Mouse (Mus musculus): ENCODE measurements at regions not wholly inside any gene's neighbourhood (a gene's known extent, or its start where the extent isn't known, plus 50 kb on each side); places are given as distances from the start of the nearest gene placed in this dataset.
A peak's percentile ranks its signal among the peaks of the same experiment; 100 is the strongest.

DNA sequence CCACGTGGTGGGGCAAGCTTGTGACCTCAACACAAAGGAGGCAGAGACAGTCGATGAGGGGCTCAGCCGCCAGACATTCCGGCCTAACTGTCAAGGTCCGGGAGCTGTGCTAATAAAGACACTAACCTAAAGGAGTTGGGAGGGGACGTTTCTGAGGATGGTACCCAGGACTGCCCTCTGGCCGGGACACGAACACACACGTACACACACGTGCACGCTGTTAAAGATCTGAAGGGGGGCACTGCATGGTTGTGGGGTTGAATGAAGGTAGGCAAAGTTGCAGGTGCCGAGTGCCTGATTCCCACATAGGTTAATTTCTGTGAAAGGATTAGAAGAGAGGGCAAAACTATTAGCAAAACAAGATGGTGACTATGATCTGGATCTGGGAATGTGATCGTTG, 65.4 kb upstream of the Mitf start:
- Histone ChIP-seq H3K4me1 (replicated peaks) (peaks cover 19% of the 10 kb centered on the region), H3K36me3 (no peaks in the 10 kb centered on the region), H3K27ac (no peak overlapping the region), H3K4me2 (replicated peaks) (no peak overlapping the region), H3K27me3 (peaks cover 6% of the 10 kb centered on the region), H3K9ac (replicated peaks) (no peak overlapping the region), H3K9me3 (0 out of 2 replicates have a peak, but pooled peaks cover 4% of the 10 kb centered on the region), H3K4me3 (replicated peaks) (no peak overlapping the region)
- WGBS: 38% methylated on average over 13 of the region's 13 CpGs
- 0 out of 2 replicates have a peak, but pooled peaks have one; percentile 41 for ATAC-seq

DNA sequence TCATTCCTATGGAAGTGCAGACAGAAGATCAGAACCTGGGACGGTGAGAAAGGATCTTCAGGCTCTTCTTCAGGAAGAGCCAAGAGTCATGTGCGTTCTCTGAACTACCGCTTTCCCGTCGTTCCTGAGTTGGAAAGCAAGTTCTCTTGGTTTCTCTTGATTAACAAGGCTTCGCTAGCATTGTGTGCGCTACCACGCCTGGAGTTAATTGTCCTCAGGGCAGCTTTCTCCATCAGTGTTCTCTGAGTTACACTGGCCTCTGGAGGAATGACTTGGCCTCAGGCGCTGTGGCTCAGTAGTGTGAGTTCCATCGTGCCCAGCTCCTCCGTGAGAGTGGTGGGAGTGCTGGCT, 66.0 kb upstream of the Mitf start:
- peak; percentile 58; the same call in 1 of the 2 replicates for ATAC-seq

DNA sequence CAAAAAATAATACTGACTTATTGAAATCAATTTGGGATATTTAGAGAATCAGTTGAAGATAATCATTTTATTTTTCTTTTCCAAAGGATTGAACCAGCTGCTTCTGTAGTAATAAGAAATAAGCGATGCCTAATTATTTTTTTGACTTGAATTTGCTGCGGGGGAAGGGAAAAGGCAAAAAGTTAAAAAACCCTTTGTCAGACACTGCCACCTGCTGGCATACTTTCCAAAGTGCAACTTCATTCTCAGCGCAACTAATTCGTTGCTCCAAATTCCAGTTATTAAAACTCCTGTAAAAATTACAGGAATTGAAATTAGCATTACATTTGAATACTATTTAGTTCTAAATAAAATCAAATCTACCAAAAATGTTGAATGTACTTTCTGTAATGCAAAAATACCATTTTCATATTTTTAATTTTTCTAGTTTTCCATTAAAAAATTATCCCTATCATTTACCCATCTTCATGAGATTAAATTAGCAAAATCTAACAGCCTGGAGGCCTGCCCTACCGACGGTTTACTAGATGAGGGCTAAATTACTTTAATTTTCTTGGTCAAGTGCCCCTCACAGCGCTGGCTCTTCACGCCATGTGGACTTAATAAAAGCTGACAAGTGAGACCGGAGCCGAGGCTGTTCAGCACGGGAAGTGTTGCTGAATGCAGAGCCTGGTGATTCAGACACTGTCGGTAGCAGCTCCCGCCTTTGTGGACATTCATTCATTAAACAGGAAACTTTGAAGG, 66.6 kb upstream of the Mitf start:
- no peaks in the 10 kb centered on the region for H3K9me3 ChIP-seq
- WGBS: 8% methylated on average over 13 of the region's 13 CpGs
- no peak overlapping the region for H3K4me3 ChIP-seq (replicated peaks)
- no peak overlapping the region for H3K27ac ChIP-seq
- H3K9ac ChIP-seq (replicated peaks): no peak overlapping the region
- peaks cover 19% of the 10 kb centered on the region for H3K4me1 ChIP-seq (replicated peaks)
- H3K4me2 ChIP-seq (replicated peaks): peak overlapping the region; percentile 31; the same call in 1 of the 2 replicates
- peak; percentile 34 for ATAC-seq
- H3K36me3 ChIP-seq: no peaks in the 10 kb centered on the region
- H3K27me3 ChIP-seq: peaks cover 9% of the 10 kb centered on the region

More for the DNA sequence above, 66.0 kb upstream of the Mitf start:
- H3K4me1 ChIP-seq (replicated peaks): peaks cover 19% of the 10 kb centered on the region
- 0 out of 2 replicates have a peak, but pooled peaks cover 1% of the 10 kb centered on the region for H3K9me3 ChIP-seq
- H3K4me2 ChIP-seq (replicated peaks): peak overlapping the region; percentile 31; the same call in 1 of the 2 replicates
- H3K36me3 ChIP-seq: no peaks in the 10 kb centered on the region
- H3K27ac ChIP-seq: no peak overlapping the region
- no peak overlapping the region for H3K9ac ChIP-seq (replicated peaks)
- no peak overlapping the region for H3K4me3 ChIP-seq (replicated peaks)
- H3K27me3 ChIP-seq: peaks cover 6% of the 10 kb centered on the region
- WGBS: 42% methylated on average over 11 of the region's 11 CpGs

DNA sequence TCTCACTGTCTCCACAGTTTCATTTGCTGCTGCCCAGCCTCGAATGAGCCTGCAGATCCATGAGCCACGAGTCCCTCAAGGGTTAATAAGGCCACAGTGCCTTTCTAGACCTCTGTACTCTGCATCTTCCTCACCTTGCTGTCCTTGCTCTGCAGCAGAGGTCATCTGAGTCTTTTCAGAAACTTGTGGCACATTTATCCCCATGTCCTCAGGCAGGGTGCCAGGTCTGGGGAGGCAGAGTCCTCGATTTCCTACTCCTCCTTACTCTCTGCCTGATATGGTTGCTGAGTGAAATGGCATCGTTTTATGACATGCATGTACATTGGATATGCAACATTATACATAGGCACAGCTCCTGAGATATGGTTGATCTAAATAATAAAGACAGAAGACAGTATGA, 68.0 kb upstream of the Mitf start:
- peaks cover 13% of the 10 kb centered on the region for H3K27me3 ChIP-seq
- WGBS: 74% methylated on average over 4 of the region's 4 CpGs
- H3K27ac ChIP-seq: no peak overlapping the region

DNA sequence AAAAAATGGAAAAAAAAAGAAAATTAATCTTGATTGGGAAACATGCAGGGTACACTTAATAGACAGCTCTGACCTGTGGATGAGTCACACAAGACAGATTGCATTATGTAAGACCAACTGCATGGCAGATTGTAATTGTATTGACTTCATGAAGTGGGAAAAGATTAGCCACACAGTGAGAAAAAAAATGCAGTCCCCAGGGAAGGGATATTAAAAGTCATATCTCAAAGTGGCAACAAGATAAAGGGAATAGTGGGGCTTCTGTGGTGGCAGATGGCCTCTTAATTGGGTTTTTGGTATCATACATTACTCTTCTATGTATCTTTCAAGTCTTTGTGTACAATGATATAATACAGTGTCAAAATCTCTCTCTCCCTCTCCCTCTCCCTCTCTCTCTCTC, 76.0 kb upstream of the Mitf start:
- ATAC-seq: no peak
- Histone ChIP-seq H3K9me3 (no peaks in the 10 kb centered on the region), H3K27me3 (peaks cover 6% of the 10 kb centered on the region; the same call in 1 of the 2 replicates), H3K36me3 (no peaks in the 10 kb centered on the region), H3K4me3 (replicated peaks) (no peak overlapping the region), H3K27ac (no peak overlapping the region), H3K9ac (replicated peaks) (no peak overlapping the region), H3K4me1 (replicated peaks) (peaks cover 6% of the 10 kb centered on the region), H3K4me2 (replicated peaks) (no peak overlapping the region)

More for the DNA sequence above, 68.0 kb upstream of the Mitf start:
- peaks cover 14% of the 10 kb centered on the region for H3K4me1 ChIP-seq (replicated peaks)
- no peaks in the 10 kb centered on the region for H3K9me3 ChIP-seq
- H3K9ac ChIP-seq (replicated peaks): no peak overlapping the region
- ATAC-seq: no peak
- H3K4me3 ChIP-seq (replicated peaks): no peak overlapping the region
- no peak overlapping the region for H3K4me2 ChIP-seq (replicated peaks)
- no peaks in the 10 kb centered on the region for H3K36me3 ChIP-seq

DNA sequence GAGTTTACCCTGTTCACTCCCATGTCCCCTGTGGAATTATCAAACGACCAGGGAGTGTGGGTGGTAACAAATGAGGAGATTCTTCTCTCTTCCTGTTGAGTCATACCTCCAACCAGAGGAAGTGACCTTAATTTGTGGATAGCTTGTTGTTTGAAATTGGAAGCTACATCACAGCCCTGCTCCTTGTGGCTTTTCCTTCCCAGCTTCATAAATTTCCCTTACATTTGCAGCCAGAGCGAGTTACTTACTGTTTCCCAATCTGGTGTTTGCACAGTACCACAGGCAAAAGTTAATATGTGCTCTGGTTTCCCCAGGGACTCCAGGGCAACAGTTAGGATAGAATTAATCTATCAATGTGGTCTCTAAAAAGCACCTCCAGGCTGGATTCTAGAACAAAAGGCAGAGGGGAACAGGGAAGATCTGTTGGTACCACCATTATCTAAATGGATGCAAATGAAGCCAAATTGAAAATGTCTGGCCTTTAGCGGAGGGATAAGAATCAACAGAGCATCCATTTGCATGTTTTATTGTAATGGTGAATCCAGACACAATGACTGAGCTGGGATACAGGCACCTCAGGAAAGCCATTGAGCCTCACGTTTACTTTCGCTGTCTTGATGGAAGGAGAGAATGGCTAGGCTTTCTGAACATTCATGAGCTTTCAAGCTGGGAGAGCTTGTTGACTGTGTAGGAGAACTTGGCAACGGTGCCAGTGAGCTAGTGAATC, 88.5 kb upstream of the Mitf start:
- Histone ChIP-seq H3K4me3 (replicated peaks) (no peak overlapping the region), H3K27ac (no peak overlapping the region), H3K9me3 (0 out of 2 replicates have a peak, but pooled peaks cover 6% of the 10 kb centered on the region), H3K4me1 (replicated peaks) (no peaks in the 10 kb centered on the region; the same call in 1 of the 2 replicates), H3K9ac (replicated peaks) (no peak overlapping the region), H3K4me2 (replicated peaks) (no peak overlapping the region), H3K27me3 (no peaks in the 10 kb centered on the region), H3K36me3 (no peaks in the 10 kb centered on the region)
- WGBS: 33% methylated on average over 6 of the region's 6 CpGs
- no peak for ATAC-seq

DNA sequence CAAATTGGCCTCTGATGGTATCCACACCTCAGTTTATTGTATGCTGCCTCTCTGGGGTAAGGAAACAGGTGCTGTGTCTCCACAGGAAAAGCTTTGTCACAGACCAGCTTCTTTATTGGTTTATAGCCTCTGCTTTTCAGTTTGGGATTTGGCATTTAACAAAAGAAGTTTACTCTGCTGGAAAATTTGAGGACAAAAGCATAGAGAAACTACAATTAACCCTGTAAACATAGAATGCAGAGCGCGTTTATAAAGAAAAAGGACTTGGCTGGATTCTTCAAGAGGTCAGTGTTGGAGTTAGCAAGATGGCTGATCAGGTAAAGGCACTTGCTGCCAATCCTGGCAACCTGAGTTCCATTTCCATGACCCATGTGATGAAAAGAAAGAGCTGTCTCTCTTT, 90.1 kb upstream of the Frmd4b start:
- Histone ChIP-seq H3K4me2 (replicated peaks) (no peak overlapping the region), H3K27me3 (peaks cover 7% of the 10 kb centered on the region), H3K9me3 (0 out of 2 replicates have a peak, but pooled peaks cover 4% of the 10 kb centered on the region), H3K27ac (no peak overlapping the region), H3K9ac (replicated peaks) (no peak overlapping the region), H3K4me1 (replicated peaks) (no peaks in the 10 kb centered on the region), H3K36me3 (no peaks in the 10 kb centered on the region), H3K4me3 (replicated peaks) (no peak overlapping the region)
- no peak for ATAC-seq
- 37% methylated on average over 2 of the region's 2 CpGs for WGBS

DNA sequence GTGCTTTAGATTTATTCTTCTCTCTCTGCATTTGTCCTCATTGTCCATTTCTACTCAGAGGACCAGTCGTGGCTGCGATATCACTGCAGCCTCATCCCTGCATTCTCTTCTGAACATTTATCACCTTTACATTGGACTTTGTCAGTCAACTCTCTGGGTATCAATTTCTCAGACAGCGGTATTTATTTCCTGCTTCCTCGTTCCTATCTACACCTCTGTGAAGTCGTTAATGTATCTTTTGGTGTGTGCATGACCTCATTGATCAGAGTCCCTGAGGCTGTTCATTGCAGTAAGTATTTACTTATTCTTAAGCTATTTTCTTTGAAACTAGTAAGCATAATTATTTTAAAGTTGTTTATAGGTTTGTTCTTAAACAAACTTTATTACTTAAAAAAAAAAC, 87.0 kb upstream of the Frmd4b start:
- Histone ChIP-seq H3K36me3 (no peaks in the 10 kb centered on the region), H3K9me3 (0 out of 2 replicates have a peak, but pooled peaks cover 4% of the 10 kb centered on the region), H3K4me3 (replicated peaks) (no peak overlapping the region), H3K4me1 (replicated peaks) (peaks cover 9% of the 10 kb centered on the region), H3K4me2 (replicated peaks) (no peak overlapping the region), H3K27ac (no peak overlapping the region), H3K9ac (replicated peaks) (no peak overlapping the region), H3K27me3 (peaks cover 13% of the 10 kb centered on the region)
- no peak for ATAC-seq
- WGBS: 88% methylated on average over 5 of the region's 5 CpGs

DNA sequence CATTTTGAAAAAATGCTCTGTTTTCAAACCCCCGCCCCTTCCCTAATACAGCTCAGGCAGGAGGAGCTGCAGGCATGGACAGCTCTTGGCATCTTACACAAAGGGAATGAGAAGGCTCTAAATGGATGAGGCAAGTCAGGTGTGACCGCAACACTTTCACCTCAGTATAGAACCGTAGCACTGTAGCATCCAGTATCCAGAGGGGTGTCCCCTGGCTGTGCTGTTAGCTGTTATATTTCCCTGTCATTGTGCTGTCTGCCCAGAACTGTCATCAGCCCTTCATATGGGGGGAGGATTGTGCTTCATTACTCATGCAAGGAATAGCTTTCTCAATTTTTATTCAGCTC, 82.4 kb upstream of the Frmd4b start:
- no peak overlapping the region for H3K9ac ChIP-seq (replicated peaks)
- ATAC-seq: 0 out of 2 replicates have a peak, but pooled peaks have one; percentile 30
- H3K27me3 ChIP-seq: peaks cover 23% of the 10 kb centered on the region
- H3K4me1 ChIP-seq (replicated peaks): peaks cover 18% of the 10 kb centered on the region
- no peak overlapping the region for H3K27ac ChIP-seq
- H3K9me3 ChIP-seq: no peaks in the 10 kb centered on the region
- WGBS: 68% methylated on average over 3 of the region's 3 CpGs
- H3K4me3 ChIP-seq (replicated peaks): no peak overlapping the region
- H3K4me2 ChIP-seq (replicated peaks): no peak overlapping the region
- H3K36me3 ChIP-seq: no peaks in the 10 kb centered on the region

DNA sequence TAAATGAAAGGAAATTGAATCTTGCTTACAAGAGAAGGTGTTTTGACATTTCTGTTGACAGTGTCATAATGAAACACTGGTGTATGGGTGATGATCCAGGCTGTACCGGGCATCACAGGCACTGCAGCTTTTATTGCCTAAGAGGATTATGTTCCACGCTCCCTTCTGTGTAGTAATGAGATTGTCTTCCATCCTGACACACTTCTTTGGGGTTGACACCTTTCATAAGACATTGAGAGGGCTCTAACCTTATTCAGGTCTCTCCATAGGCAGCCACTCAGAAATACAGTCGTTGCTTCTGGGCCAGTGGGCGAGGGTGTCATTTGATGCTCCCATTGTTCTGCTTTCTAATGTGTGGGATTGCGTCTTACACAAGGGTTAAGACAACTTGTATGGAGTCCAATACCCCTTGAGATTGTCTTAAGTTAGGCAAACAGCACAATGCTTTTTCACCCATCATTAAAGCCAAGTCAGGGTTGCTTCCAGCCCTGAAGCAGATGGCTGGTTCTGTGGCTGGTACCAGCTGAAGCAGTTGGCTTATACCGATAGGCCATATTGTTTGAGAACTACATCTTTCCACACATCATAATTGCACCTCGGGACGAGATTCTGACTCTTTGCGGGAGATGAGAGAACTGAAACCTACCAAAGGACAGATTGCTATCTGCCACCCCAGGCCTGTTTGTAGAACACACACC, 81.9 kb upstream of the Frmd4b start:
- Histone ChIP-seq H3K27me3 (peaks cover 23% of the 10 kb centered on the region), H3K4me2 (replicated peaks) (no peak overlapping the region), H3K27ac (no peak overlapping the region), H3K9ac (replicated peaks) (no peak overlapping the region), H3K9me3 (no peaks in the 10 kb centered on the region), H3K4me1 (replicated peaks) (peaks cover 18% of the 10 kb centered on the region), H3K4me3 (replicated peaks) (no peak overlapping the region), H3K36me3 (no peaks in the 10 kb centered on the region)
- ATAC-seq: peak; percentile 34; the same call in 1 of the 2 replicates
- 43% methylated on average over 9 of the region's 9 CpGs for WGBS

DNA sequence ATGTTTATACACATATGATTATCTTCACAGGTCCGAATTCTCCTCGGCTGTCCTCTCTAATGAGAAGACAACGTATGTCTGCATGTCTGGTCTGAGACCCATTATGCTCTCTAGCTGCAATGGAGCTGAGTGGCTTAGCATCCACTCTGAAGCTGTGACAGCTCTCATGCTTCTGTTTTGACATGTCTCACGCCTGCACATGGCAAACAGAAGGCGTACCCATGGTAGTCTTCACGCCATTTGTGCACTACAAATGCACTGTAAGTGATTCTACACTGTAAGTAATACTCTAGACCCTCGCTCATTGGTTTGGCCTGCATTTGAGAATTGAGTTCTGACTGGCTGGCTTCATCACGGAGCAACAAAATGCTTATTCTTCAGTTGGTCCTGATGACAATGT, 75.9 kb upstream of the Frmd4b start:
- Histone ChIP-seq H3K27me3 (peaks cover 15% of the 10 kb centered on the region), H3K4me3 (replicated peaks) (no peak overlapping the region), H3K4me1 (replicated peaks) (no peaks in the 10 kb centered on the region), H3K9me3 (no peaks in the 10 kb centered on the region), H3K36me3 (no peaks in the 10 kb centered on the region), H3K4me2 (replicated peaks) (no peak overlapping the region), H3K27ac (no peak overlapping the region), H3K9ac (replicated peaks) (no peak overlapping the region)
- ATAC-seq: no peak
- 93% methylated on average over 8 of the region's 8 CpGs for WGBS

DNA sequence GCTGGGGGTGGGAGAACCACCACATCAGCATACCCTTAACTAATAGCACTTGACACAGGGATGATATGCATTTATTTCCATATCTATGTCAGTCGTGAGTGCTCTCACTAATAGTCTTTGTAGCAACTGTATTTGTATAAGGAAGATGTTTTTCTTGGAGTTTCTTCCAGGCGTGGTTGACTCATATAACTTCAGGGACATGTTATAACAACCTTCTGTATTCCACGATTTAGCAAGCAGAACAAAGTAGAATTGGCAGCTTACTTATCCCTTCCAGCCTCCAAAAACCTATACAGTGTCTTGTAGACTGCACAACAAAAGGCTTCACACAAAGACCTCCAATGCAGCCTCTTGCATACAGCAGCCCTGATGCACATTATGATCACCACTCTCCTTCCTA, 73.8 kb upstream of the Frmd4b start:
- no peaks in the 10 kb centered on the region for H3K4me1 ChIP-seq (replicated peaks)
- no peak overlapping the region for H3K4me3 ChIP-seq (replicated peaks)
- H3K36me3 ChIP-seq: no peaks in the 10 kb centered on the region
- no peak for ATAC-seq
- 82% methylated on average over 3 of the region's 3 CpGs for WGBS
- H3K4me2 ChIP-seq (replicated peaks): no peak overlapping the region
- no peaks in the 10 kb centered on the region for H3K9me3 ChIP-seq
- H3K27me3 ChIP-seq: peaks cover 14% of the 10 kb centered on the region; the same call in 1 of the 2 replicates
- H3K27ac ChIP-seq: no peak overlapping the region
- no peak overlapping the region for H3K9ac ChIP-seq (replicated peaks)
